Mouse (Mus musculus) intestine, postnatal 0 days (tissue): ENCODE results near the gene Cckar. TPM values are rescaled to one million over a fixed set of nuclear protein-coding genes. Genes with fewer than 3 reads are reported as not detected.

ENCODE experiments used
- ATAC-seq: fragments of 200-750 bp; cut with Nextera tagmentation; 2 replicates; pipeline ENCODE4 v1.8.0; 2017; ENCODE audit warnings: mild to moderate bottlenecking, moderate TSS enrichment, moderate library complexity
- H3K27ac ChIP-seq: fragments of 300-500 bp; sonication (generic); 2 replicates; pipeline ENCODE4 v1.5.1; 2014; ENCODE audit warnings: mild to moderate bottlenecking, low read depth, low read length, moderate library complexity
- H3K27me3 ChIP-seq: fragments of 300-500 bp; sonication (generic); replicated peaks from 2 replicates; pipeline ENCODE4 v1.6.1; 2014; ENCODE audit warnings: low read length, mixed read lengths; ENCODE audit not compliant: control insufficient read depth, insufficient read depth
- H3K36me3 ChIP-seq: fragments of 300-500 bp; sonication (generic); 2 replicates; pipeline ENCODE4 v1.6.1; 2014; ENCODE audit warnings: mild to moderate bottlenecking, moderate library complexity; ENCODE audit not compliant: control insufficient read depth, insufficient read depth
- H3K4me1 ChIP-seq: fragments of 300-500 bp; sonication (generic); replicated peaks from 2 replicates; pipeline ENCODE4 v1.6.1; 2014; ENCODE audit warnings: antibody characterized with exemption, low read length, mixed read lengths; ENCODE audit not compliant: control insufficient read depth, insufficient read depth
- H3K4me2 ChIP-seq: fragments of 300-500 bp; sonication (generic); replicated peaks from 2 replicates; pipeline ENCODE4 v1.6.1; 2014; ENCODE audit warnings: low read depth, mild to moderate bottlenecking, moderate library complexity
- H3K4me3 ChIP-seq: fragments of 300-500 bp; sonication (generic); 2 replicates; pipeline ENCODE4 v1.5.1; 2014; ENCODE audit warnings: low read depth, low read length
- H3K9ac ChIP-seq: fragments of 300-500 bp; sonication (generic); 2 replicates; pipeline ENCODE4 v1.6.1; 2014; ENCODE audit warnings: mild to moderate bottlenecking, low read depth, low read length
- H3K9me3 ChIP-seq: fragments of 300-500 bp; sonication (generic); 2 replicates; pipeline ENCODE4 v1.6.1; 2016; ENCODE audit warnings: mixed run types; ENCODE audit not compliant: control insufficient read depth
- CTCF ChIP-seq: sonication (generic); IDR thresholded peaks from 2 replicates; pipeline ENCODE4 v1.5.1; 2016; ENCODE audit warnings: low read depth, mild to moderate bottlenecking, control low read depth, antibody characterized with exemption, moderate library complexity
- WGBS: fragments of 180-500 bp; shearing (Covaris S2); extraction: QIAGEN DNeasy Blood & Tissue Kit; methylation state at CpG from one replicate; pipeline ENCODE4 v1.1.7; 2014; 5-methylcytosine and 5-hydroxymethylcytosine counted together
- polyA plus RNA-seq: library from polyadenylated mRNA; unstranded; fragments of >200 nt; fragmentation: Nextera tagmentation; extraction: Ambion mirVana; gene quantifications from 2 replicates; pipeline ENCODE4 v1.2.1, GENCODE M21; 2015

Cckar gene
- polyA plus RNA-seq, result 2.3 and 2.4 TPM in 2 replicates

- H3K4me1 ChIP-seq, result no peaks in the 10 kb centered on the region
- H3K4me2 ChIP-seq, result no peak within 1 kb of the TSS
- H3K36me3 ChIP-seq, result no peaks in the 10 kb centered on the region
- ATAC-seq, result no peak
- no peak within 1 kb of the TSS for H3K4me3 ChIP-seq
- no peak within 1 kb of the TSS for H3K9ac ChIP-seq
- TF ChIP-seq CTCF, result no peak
- WGBS, result 48% methylated on average over 11 of the region's 11 CpGs
- no peak within 1 kb of the TSS for H3K27ac ChIP-seq
- no peaks in the 10 kb centered on the region for H3K27me3 ChIP-seq
- no peaks in the 10 kb centered on the region for H3K9me3 ChIP-seq
Measured at GRCm38 (mm10) chr5:53707235-53708177, at the start of gene Cckar. TSS of gene Cckar (minus strand) at chr5:53707705.

GRCm38 (mm10) chr5:53744061-53744460, 36.6 kb upstream of the Cckar start:
- WGBS, result 74% methylated on average over 2 of the region's 2 CpGs
- Histone ChIP-seq H3K9me3 (no peaks in the 10 kb centered on the region), H3K27ac (no peak overlapping the region), H3K4me1 (no peaks in the 10 kb centered on the region), H3K27me3 (no peaks in the 10 kb centered on the region), H3K4me2 (no peak overlapping the region), H3K36me3 (no peaks in the 10 kb centered on the region), H3K9ac (no peak overlapping the region), H3K4me3 (no peak overlapping the region)
- no peak for ATAC-seq
- no peak for TF ChIP-seq CTCF

- Histone ChIP-seq H3K9ac (no peak overlapping the region), H3K4me2 (no peak overlapping the region), H3K27ac (no peak overlapping the region), H3K4me1 (no peaks in the 10 kb centered on the region), H3K36me3 (no peaks in the 10 kb centered on the region), H3K9me3 (no peaks in the 10 kb centered on the region), H3K4me3 (no peak overlapping the region), H3K27me3 (no peaks in the 10 kb centered on the region)
- 31% methylated on average over 10 of the region's 10 CpGs for whole genome bisulfite sequencing
- no peak for TF ChIP-seq CTCF
- no peak for ATAC-seq
Measured at GRCm38 (mm10) chr5:53732933-53733332, 25.4 kb upstream of the Cckar start.

GRCm38 (mm10) chr5:53727606-53728005, 20.1 kb upstream of the Cckar start:
- H3K36me3 ChIP-seq, result no peaks in the 10 kb centered on the region
- H3K9me3 ChIP-seq, result no peaks in the 10 kb centered on the region
- no peak overlapping the region for H3K27ac ChIP-seq
- no peak for ATAC-seq
- no peak for TF ChIP-seq CTCF
- H3K4me2 ChIP-seq, result no peak overlapping the region
- H3K4me3 ChIP-seq, result no peak overlapping the region
- 68% methylated on average over 3 of the region's 3 CpGs for WGBS
- no peaks in the 10 kb centered on the region for H3K4me1 ChIP-seq
- no peak overlapping the region for H3K9ac ChIP-seq
- H3K27me3 ChIP-seq, result no peaks in the 10 kb centered on the region

- no peaks in the 10 kb centered on the region for H3K27me3 ChIP-seq
- no peak overlapping the region for H3K9ac ChIP-seq
- no peaks in the 10 kb centered on the region for H3K9me3 ChIP-seq
- WGBS, result 66% methylated on average over 5 of the region's 5 CpGs
- no peak for TF ChIP-seq CTCF
- no peak overlapping the region for H3K4me3 ChIP-seq
- ATAC-seq, result no peak
- H3K27ac ChIP-seq, result no peak overlapping the region
- no peaks in the 10 kb centered on the region for H3K4me1 ChIP-seq
- H3K36me3 ChIP-seq, result no peaks in the 10 kb centered on the region
- no peak overlapping the region for H3K4me2 ChIP-seq
Measured at GRCm38 (mm10) chr5:53726011-53726410, 18.5 kb upstream of the Cckar start.

GRCm38 (mm10) chr5:53716462-53716861, 9.0 kb upstream of the Cckar start:
- no peaks in the 10 kb centered on the region for H3K27me3 ChIP-seq
- no peaks in the 10 kb centered on the region for H3K36me3 ChIP-seq
- WGBS, result 54% methylated on average over 5 of the region's 5 CpGs
- no peak for ATAC-seq
- H3K9me3 ChIP-seq, result no peaks in the 10 kb centered on the region
- no peak overlapping the region for H3K4me2 ChIP-seq
- H3K9ac ChIP-seq, result no peak overlapping the region
- no peak for TF ChIP-seq CTCF
- no peak overlapping the region for H3K4me3 ChIP-seq
- H3K4me1 ChIP-seq, result no peaks in the 10 kb centered on the region
- no peak overlapping the region for H3K27ac ChIP-seq
